Mouse (Mus musculus) neural tube, embryonic 14.5 days (tissue): ENCODE measurements at regions not wholly inside any gene's neighbourhood (a gene's known extent, or its start where the extent isn't known, plus 50 kb on each side); places are given as distances from the start of the nearest gene placed in this dataset.

Experiments used
- ATAC-seq: fragments of 200-750 bp; cut with Nextera tagmentation; 2 replicates; pipeline ENCODE4 v1.8.0; 2017; ENCODE audit warnings: low read depth, mild to moderate bottlenecking, moderate TSS enrichment, moderate library complexity
- H3K27ac ChIP-seq: fragments of 300-500 bp; sonication (generic); 2 replicates; pipeline ENCODE4 v1.5.1; 2014; ENCODE audit warnings: low read depth, mild to moderate bottlenecking, control low read depth, low read length, moderate library complexity, mixed read lengths
- H3K27me3 ChIP-seq: fragments of 300-500 bp; sonication (generic); 2 replicates; pipeline ENCODE4 v1.6.1; 2014; ENCODE audit warnings: low read length; ENCODE audit not compliant: control insufficient read depth, insufficient read depth
- H3K36me3 ChIP-seq: fragments of 300-500 bp; sonication (generic); 2 replicates; pipeline ENCODE4 v1.6.1; 2014; ENCODE audit warnings: low read length, mixed read lengths; ENCODE audit not compliant: control insufficient read depth, insufficient read depth
- H3K4me1 ChIP-seq: fragments of 300-500 bp; sonication (generic); 2 replicates; pipeline ENCODE4 v1.6.1; 2014; ENCODE audit warnings: low read length; ENCODE audit not compliant: control insufficient read depth, insufficient read depth
- H3K4me2 ChIP-seq: fragments of 300-500 bp; sonication (generic); 2 replicates; pipeline ENCODE4 v1.6.1; 2014; ENCODE audit warnings: mild to moderate bottlenecking, low read depth, low read length, control low read depth
- H3K4me3 ChIP-seq: fragments of 300-500 bp; sonication (generic); 2 replicates; pipeline ENCODE4 v1.5.1; 2014; ENCODE audit warnings: low read depth, low read length, control low read depth, mixed read lengths
- H3K9ac ChIP-seq: fragments of 300-500 bp; sonication (generic); replicated peaks from 2 replicates; pipeline ENCODE4 v1.6.1; 2014; ENCODE audit warnings: low read depth, mild to moderate bottlenecking, control low read depth, low read length, mixed read lengths
- H3K9me3 ChIP-seq: fragments of 300-500 bp; sonication (generic); 2 replicates; pipeline ENCODE4 v1.6.1; 2016; ENCODE audit warnings: low read length; ENCODE audit not compliant: control insufficient read depth
- WGBS: fragments of 180-500 bp; shearing (Covaris S2); extraction: QIAGEN DNeasy Blood & Tissue Kit; methylation state at CpG from one replicate; pipeline ENCODE4 v1.1.7; 2014; 5-methylcytosine and 5-hydroxymethylcytosine counted together

- H3K4me3 ChIP-seq = no peak overlapping the region
- WGBS = 97% methylated on average over 2 of the region's 2 CpGs
Observed at GRCm38 (mm10) chr1:7823969-7824368, 3016.3 kb downstream of the Gm37988 start.

More at GRCm38 (mm10) chr1:7823969-7824368, 3016.3 kb downstream of the Gm37988 start:
- no peaks in the 10 kb centered on the region for H3K9me3 ChIP-seq
- ATAC-seq = no peak
- no peaks in the 10 kb centered on the region for H3K27me3 ChIP-seq
- H3K27ac ChIP-seq = no peak overlapping the region
- H3K36me3 ChIP-seq = no peaks in the 10 kb centered on the region
- no peak overlapping the region for H3K4me2 ChIP-seq
- no peak overlapping the region for H3K9ac ChIP-seq
- no peaks in the 10 kb centered on the region for H3K4me1 ChIP-seq
